In the genomic region with DNA sequence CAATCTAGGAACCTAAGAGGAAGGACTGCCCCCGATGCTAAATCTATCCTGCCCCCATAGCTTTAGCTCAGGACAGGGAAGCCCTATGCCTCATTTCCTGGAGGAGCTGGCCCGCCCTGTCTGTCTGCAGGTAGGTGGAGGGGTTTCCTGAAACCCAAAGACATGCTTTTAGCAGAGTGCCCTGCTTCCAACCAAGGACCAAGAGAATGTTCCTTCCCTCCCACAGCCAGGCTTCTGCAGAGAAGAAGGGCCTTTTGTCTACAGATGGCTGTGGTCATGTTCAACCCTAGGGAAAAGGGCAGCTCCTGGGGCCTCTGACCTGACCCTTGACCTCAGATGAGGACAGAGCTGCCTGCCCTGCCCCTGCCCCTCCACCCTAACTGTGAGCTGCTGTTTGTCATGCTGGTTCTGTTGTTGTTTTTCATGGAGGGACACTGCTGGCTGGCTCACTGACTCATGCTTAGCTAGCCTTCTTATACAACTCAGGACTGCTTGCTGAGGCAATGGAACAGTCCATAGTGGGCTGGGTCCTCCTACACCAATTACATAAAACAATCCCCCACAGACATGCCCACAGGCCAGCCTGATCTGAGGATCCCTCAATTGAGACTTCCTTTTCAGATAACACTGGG, we compare ENCODE assay signal across 11 mouse cellular contexts. TPM values are rescaled to one million over a fixed set of nuclear protein-coding genes. Genes with fewer than 3 reads are reported as not detected.
A peak's percentile ranks its signal among the peaks of the same experiment; 100 is the strongest.
DNase-seq lines count a peak whose midpoint lies in the region; ATAC-seq and TF ChIP-seq lines count a peak whose summit lies in the region.
"Had no signal": no experiment of that assay in that cellular context is flagged by ENCODE, and none has a peak within 500 bp of the region (broad histone marks: within the 10 kb centered on the region; RNA-seq: fewer than 3 reads in every experiment).

No protein-coding gene starts in this region.

- H3K4me3 ChIP-seq in kidney, adult 2 months (ENCODE audit: insufficient read depth, low read depth, low read length): no peak overlapping the region
- no peak overlapping the region for H3K4me3 ChIP-seq in midbrain, embryonic 15.5 days
- no peak overlapping the region for H3K4me3 ChIP-seq in midbrain, embryonic 14.5 days (replicated peaks; ENCODE audit: low read depth, low read length)
- H3K4me3 ChIP-seq in stomach, embryonic 14.5 days (ENCODE audit: low read depth, low read length): no peak overlapping the region

- no peak overlapping the region for H3K4me2 ChIP-seq in midbrain, embryonic 15.5 days
- no peak overlapping the region for H3K4me2 ChIP-seq in midbrain, embryonic 14.5 days (ENCODE audit: low read length)
- no peak overlapping the region for H3K4me2 ChIP-seq in stomach, embryonic 14.5 days (replicated peaks; ENCODE audit: low read depth, low read length)

- no peak for TF ChIP-seq POLR2A in kidney, adult 2 months (IDR thresholded peaks at IDR 0.05; ENCODE audit: low read depth, low read length)

- no peak for TF ChIP-seq CTCF in kidney, adult 2 months (conservative IDR thresholded peaks at IDR 0.05; ENCODE audit: insufficient read depth, insufficient read length, low read depth, low read length)

- H3K27ac ChIP-seq in kidney, adult 2 months (ENCODE audit: insufficient read depth, low read depth, low read length): peak overlapping the region; percentile 36; the same call in 1 of the 2 replicates
- H3K27ac ChIP-seq in midbrain, embryonic 15.5 days: peak overlapping the region; percentile 22; the same call in 1 of the 2 replicates
- no peak overlapping the region for H3K27ac ChIP-seq in midbrain, embryonic 14.5 days (replicated peaks; ENCODE audit: low read depth, low read length)
- H3K27ac ChIP-seq in stomach, embryonic 14.5 days (ENCODE audit: low read length): peak overlapping the region; percentile 48; the same call in 1 of the 2 replicates
- H3K27ac ChIP-seq: macrophage had no signal

- WGBS in kidney, adult 2 months: 63% methylated on average over 2 of the region's 2 CpGs
- WGBS in midbrain, embryonic 15.5 days: 33% methylated on average over 2 of the region's 2 CpGs
- WGBS in midbrain, embryonic 14.5 days: 34% methylated on average over 2 of the region's 2 CpGs
- WGBS in stomach, embryonic 14.5 days: 60% methylated on average over 2 of the region's 2 CpGs

- H3K36me3 ChIP-seq in kidney, adult 2 months (ENCODE audit: control insufficient read depth, insufficient read depth, low read length): no peaks in the 10 kb centered on the region
- H3K36me3 ChIP-seq in midbrain, embryonic 15.5 days (replicated peaks): no peaks in the 10 kb centered on the region
- H3K36me3 ChIP-seq in midbrain, embryonic 14.5 days (ENCODE audit: control insufficient read depth, insufficient read depth, low read length): no peaks in the 10 kb centered on the region
- H3K36me3 ChIP-seq in stomach, embryonic 14.5 days (ENCODE audit: control insufficient read depth, insufficient read depth, low read length): no peaks in the 10 kb centered on the region

- no peak overlapping the region for H3K9ac ChIP-seq in midbrain, embryonic 15.5 days
- H3K9ac ChIP-seq in midbrain, embryonic 14.5 days (replicated peaks; ENCODE audit: low read length): no peak overlapping the region
- no peak overlapping the region for H3K9ac ChIP-seq in stomach, embryonic 14.5 days (replicated peaks; ENCODE audit: low read depth, low read length)

- no peak for ATAC-seq in midbrain, embryonic 15.5 days (replicated peaks)
- no peak for ATAC-seq in midbrain, embryonic 14.5 days (ENCODE audit: low FRiP score, low TSS enrichment)
- no peak for ATAC-seq in stomach, embryonic 14.5 days (ENCODE audit: insufficient number of reproducible peaks, insufficient read depth, low FRiP score, low read depth)

- no peaks in the 10 kb centered on the region for H3K9me3 ChIP-seq in midbrain, embryonic 15.5 days
- H3K9me3 ChIP-seq in midbrain, embryonic 14.5 days (ENCODE audit: control insufficient read depth, low read length): no peaks in the 10 kb centered on the region
- H3K9me3 ChIP-seq in stomach, embryonic 14.5 days (ENCODE audit: control insufficient read depth, low read depth, low read length): no peaks in the 10 kb centered on the region

- peak; percentile 29 for DNase-seq in adrenal gland, adult 2 months
- DNase-seq in adrenal gland, postnatal 10 days: no peak
- peak; percentile 32 for DNase-seq in kidney, adult 2 months
- no peak for DNase-seq in kidney, adult 8-10 months
- no peak for DNase-seq in midbrain, embryonic 14.5 days
- no peak for DNase-seq in urinary bladder, postnatal 10 days (ENCODE audit: low spot score)
- DNase-seq: cerebellum, adult 11-12 months had no signal

- H3K27me3 ChIP-seq in kidney, adult 2 months (replicated peaks; ENCODE audit: control insufficient read depth, insufficient read depth, low read length): no peaks in the 10 kb centered on the region
- peaks cover 17% of the 10 kb centered on the region for H3K27me3 ChIP-seq in midbrain, embryonic 15.5 days (replicated peaks)
- peaks cover 24% of the 10 kb centered on the region; the same call in 1 of the 2 replicates for H3K27me3 ChIP-seq in midbrain, embryonic 14.5 days (ENCODE audit: control insufficient read depth, insufficient read depth, low read length)
- H3K27me3 ChIP-seq in stomach, embryonic 14.5 days (ENCODE audit: control insufficient read depth, insufficient read depth, low read length): no peaks in the 10 kb centered on the region

- peaks cover 26% of the 10 kb centered on the region for H3K4me1 ChIP-seq in kidney, adult 2 months (ENCODE audit: control insufficient read depth, insufficient read depth, low read length)
- H3K4me1 ChIP-seq in midbrain, embryonic 15.5 days: peaks cover 21% of the 10 kb centered on the region
- H3K4me1 ChIP-seq in midbrain, embryonic 14.5 days (ENCODE audit: control insufficient read depth, insufficient read depth, low read length): peaks cover 12% of the 10 kb centered on the region; the same call in 1 of the 2 replicates
- H3K4me1 ChIP-seq in stomach, embryonic 14.5 days (ENCODE audit: control insufficient read depth, insufficient read depth, low read length): peaks cover 20% of the 10 kb centered on the region; the same call in 1 of the 2 replicates

RNA-seq across cellular contexts. Expression of gene Vwa1, which starts 2.3 kb away (rescaled TPM):
- 1 to 10 TPM; 2.5 to 4.8 TPM for total RNA-seq in adrenal gland, adult 2 months (2021)
- polyA plus RNA-seq in adrenal gland, adult 2 months (2012; rRNA removed): 9.4 and 12.0 TPM in 2 replicates
- 1 to 10 TPM; 6.6 to 7.9 TPM for total RNA-seq in adrenal gland, postnatal 10 days (2021)
- polyA plus RNA-seq in kidney, adult 2 months (2012; rRNA removed): 21.8 and 27.2 TPM in 2 replicates
- 31.5 and 33.5 TPM in 2 replicates for polyA plus RNA-seq in midbrain, embryonic 15.5 days (2015; fragmentation: Nextera tagmentation; extraction: Ambion mirVana)
- 18.0 and 24.4 TPM in 2 replicates for polyA plus RNA-seq in midbrain, embryonic 14.5 days (2014; fragmentation: Nextera tagmentation; extraction: Ambion mirVana)
- 26.8 and 28.4 TPM in 2 replicates for polyA plus RNA-seq in stomach, embryonic 14.5 days (2014; fragmentation: Nextera tagmentation; extraction: Ambion mirVana)

RNA-seq across cellular contexts. Expression of gene Tmem88b, which starts 8.9 kb away (rescaled TPM):
- total RNA-seq in adrenal gland, adult 2 months (2021): under 1 TPM; 0.52 to 0.62 TPM
- polyA plus RNA-seq in adrenal gland, adult 2 months (2012; rRNA removed): 0.81 and 0.97 TPM in 2 replicates
- total RNA-seq in adrenal gland, postnatal 10 days (2021): 1 to 10 TPM in 1 of 2 experiments, under 1 TPM in 1; 0.54 to 1.4 TPM
- polyA plus RNA-seq in kidney, adult 2 months (2012; rRNA removed): 1.8 and 2.4 TPM in 2 replicates
- 0.93 and 1.2 TPM in 2 replicates for polyA plus RNA-seq in midbrain, embryonic 15.5 days (2015; fragmentation: Nextera tagmentation; extraction: Ambion mirVana)
- 0.43 and 0.51 TPM in 2 replicates for polyA plus RNA-seq in midbrain, embryonic 14.5 days (2014; fragmentation: Nextera tagmentation; extraction: Ambion mirVana)
- polyA plus RNA-seq in stomach, embryonic 14.5 days (2014; fragmentation: Nextera tagmentation; extraction: Ambion mirVana): 0.54 and 0.81 TPM in 2 replicates
- polyA plus RNA-seq: macrophage had no signal

RNA-seq across cellular contexts. Expression of gene Ankrd65, which starts 13.4 kb away (rescaled TPM):
- not detected for total RNA-seq in adrenal gland, adult 2 months (2021)
- polyA plus RNA-seq in adrenal gland, adult 2 months (2012; rRNA removed): 0.11 and 0.16 TPM in 2 replicates
- total RNA-seq in adrenal gland, postnatal 10 days (2021): not detected
- polyA plus RNA-seq in kidney, adult 2 months (2012; rRNA removed): 2.8 and 3.2 TPM in 2 replicates
- polyA plus RNA-seq in midbrain, embryonic 15.5 days (2015; fragmentation: Nextera tagmentation; extraction: Ambion mirVana): not detected in 2 replicates
- polyA plus RNA-seq in midbrain, embryonic 14.5 days (2014; fragmentation: Nextera tagmentation; extraction: Ambion mirVana): not detected in 2 replicates
- polyA plus RNA-seq in stomach, embryonic 14.5 days (2014; fragmentation: Nextera tagmentation; extraction: Ambion mirVana): 0.38 and 0.46 TPM in 2 replicates
- polyA plus RNA-seq: large intestine, adult 2 months; macrophage had no signal

RNA-seq across cellular contexts. Expression of gene Atad3a, which starts 15.9 kb away (rescaled TPM):
- total RNA-seq in adrenal gland, adult 2 months (2021): 10 to 100 TPM; 71.4 to 90.7 TPM
- 226 and 242 TPM in 2 replicates for polyA plus RNA-seq in adrenal gland, adult 2 months (2012; rRNA removed)
- 100 to 1,000 TPM; 118 to 141 TPM for total RNA-seq in adrenal gland, postnatal 10 days (2021)
- polyA plus RNA-seq in kidney, adult 2 months (2012; rRNA removed): 130 and 145 TPM in 2 replicates
- polyA plus RNA-seq in midbrain, embryonic 15.5 days (2015; fragmentation: Nextera tagmentation; extraction: Ambion mirVana): 93.4 and 99.2 TPM in 2 replicates
- 77.4 and 79.8 TPM in 2 replicates for polyA plus RNA-seq in midbrain, embryonic 14.5 days (2014; fragmentation: Nextera tagmentation; extraction: Ambion mirVana)
- 89.1 and 90.9 TPM in 2 replicates for polyA plus RNA-seq in stomach, embryonic 14.5 days (2014; fragmentation: Nextera tagmentation; extraction: Ambion mirVana)

RNA-seq across cellular contexts. Expression of gene Mrpl20, which starts 25.9 kb away (rescaled TPM):
- 100 to 1,000 TPM; 122 to 141 TPM for total RNA-seq in adrenal gland, adult 2 months (2021)
- polyA plus RNA-seq in adrenal gland, adult 2 months (2012; rRNA removed): 42.1 and 65.2 TPM in 2 replicates
- 100 to 1,000 TPM; 149 to 168 TPM for total RNA-seq in adrenal gland, postnatal 10 days (2021)
- 83.1 and 91.1 TPM in 2 replicates for polyA plus RNA-seq in kidney, adult 2 months (2012; rRNA removed)
- 242 and 244 TPM in 2 replicates for polyA plus RNA-seq in midbrain, embryonic 15.5 days (2015; fragmentation: Nextera tagmentation; extraction: Ambion mirVana)
- polyA plus RNA-seq in midbrain, embryonic 14.5 days (2014; fragmentation: Nextera tagmentation; extraction: Ambion mirVana): 255 and 298 TPM in 2 replicates
- polyA plus RNA-seq in stomach, embryonic 14.5 days (2014; fragmentation: Nextera tagmentation; extraction: Ambion mirVana): 209 and 211 TPM in 2 replicates

Comparison
In these comparisons a context has a peak if more than half of its experiments do, and no peak if none do; other contexts are left out.
1. DNase-seq: peak in adrenal gland, adult 2 months (single experiment) and kidney, adult 2 months (single experiment); none in adrenal gland, postnatal 10 days (single experiment), kidney, adult 8-10 months (0 of 2), midbrain, embryonic 14.5 days (single experiment) and urinary bladder, postnatal 10 days (single experiment).